Mouse (Mus musculus): ENCODE results near the gene Poll. TPM values are rescaled to one million over a fixed set of nuclear protein-coding genes. Genes with fewer than 3 reads are reported as not detected.
"Not testable (repeated sequence)": the region's sequence is repeated elsewhere in the genome, so short reads cannot be mapped to it uniquely, and the experiment has no call there.

Gene Poll
- polyA plus RNA-seq, 1 experiment from 2014 or later = 11.5 TPM

GRCm38 (mm10) chr19:45549128-45549915 lies 11.0 kb downstream of the Poll start:
- Histone ChIP-seq H3K4me3 (no peak overlapping the region), H3K27me3 (peaks cover 18% of the 10 kb centered on the region), H3K4me1 (replicated peaks) (peaks cover 8% of the 10 kb centered on the region), H3K9me3 (replicated peaks) (no peaks in the 10 kb centered on the region), H3K9ac (no peak overlapping the region), H3K36me3 (peaks cover 14% of the 10 kb centered on the region), H3K4me2 (no peak overlapping the region), H3K27ac (no peak overlapping the region)
- WGBS = 83% methylated on average over 23 of the region's 23 CpGs
- ATAC-seq (replicated peaks; ENCODE audit: insufficient number of reproducible peaks, insufficient read depth, low FRiP score, low read depth) = no peak

- not testable (repeated sequence) for H3K36me3 ChIP-seq; H3K9me3 ChIP-seq (replicated peaks); H3K4me2 ChIP-seq; ATAC-seq (replicated peaks; ENCODE audit: insufficient number of reproducible peaks, insufficient read depth, low FRiP score, low read depth); H3K4me3 ChIP-seq; H3K27ac ChIP-seq; H3K9ac ChIP-seq
- Histone ChIP-seq H3K4me1 (replicated peaks) (peaks cover 10% of the 10 kb centered on the region), H3K27me3 (peaks cover 28% of the 10 kb centered on the region)
Measured at GRCm38 (mm10) chr19:45548196-45548595, 12.1 kb downstream of the Poll start.

- no peaks in the 10 kb centered on the region for H3K9me3 ChIP-seq (replicated peaks)
- no peak overlapping the region for H3K27ac ChIP-seq
- H3K36me3 ChIP-seq = no peaks in the 10 kb centered on the region
- peak; percentile 58 for ATAC-seq (replicated peaks; ENCODE audit: insufficient number of reproducible peaks, insufficient read depth, low FRiP score, low read depth)
- under 1% methylated on average over 30 of the region's 30 CpGs for WGBS
- H3K27me3 ChIP-seq = peaks cover 59% of the 10 kb centered on the region
- peak overlapping the region; percentile 46 for H3K4me3 ChIP-seq
- H3K9ac ChIP-seq = peak overlapping the region; percentile 44
- H3K4me1 ChIP-seq (replicated peaks) = peaks cover 19% of the 10 kb centered on the region
- H3K4me2 ChIP-seq = peak overlapping the region; percentile 82
Measured at GRCm38 (mm10) chr19:45544925-45545321, 15.4 kb downstream of the Poll start.

- no peak; the same call in 1 of the 2 replicates for ATAC-seq (replicated peaks; ENCODE audit: insufficient number of reproducible peaks, insufficient read depth, low FRiP score, low read depth)
- peaks cover 65% of the 10 kb centered on the region for H3K27me3 ChIP-seq
Measured at GRCm38 (mm10) chr19:45544152-45544924, 16.0 kb downstream of the Poll start.

DNA sequence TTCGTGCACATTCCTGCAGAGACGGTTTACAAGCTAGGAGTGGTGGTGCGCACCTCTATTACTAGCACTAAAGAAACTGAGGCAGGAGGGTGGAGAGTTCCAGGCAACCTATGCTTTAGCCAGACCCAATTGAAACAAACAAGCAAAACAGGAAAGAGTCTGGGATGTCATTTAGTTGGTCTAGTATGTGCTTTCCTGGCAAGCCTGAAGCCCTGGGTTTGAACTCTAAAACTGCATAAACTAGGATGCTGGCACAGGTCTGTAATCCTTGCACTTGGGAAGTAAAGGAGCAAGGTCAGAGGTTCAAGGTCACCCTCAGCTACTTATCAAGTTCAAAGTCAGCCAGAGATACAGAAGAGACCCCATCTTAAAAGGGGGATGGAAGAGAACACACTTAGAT lies 18.3 kb downstream of the Poll start:
- no peak overlapping the region for H3K27ac ChIP-seq
- WGBS = 25% methylated on average over 3 of the region's 3 CpGs
- H3K9me3 ChIP-seq (replicated peaks) = no peaks in the 10 kb centered on the region
- peak overlapping the region; percentile 88 for H3K4me2 ChIP-seq
- peak overlapping the region; percentile 43; the same call in 1 of the 2 replicates for H3K9ac ChIP-seq
- H3K27me3 ChIP-seq = peaks cover 70% of the 10 kb centered on the region
- no peaks in the 10 kb centered on the region for H3K36me3 ChIP-seq
- peak overlapping the region; percentile 50 for H3K4me3 ChIP-seq
- peaks cover 19% of the 10 kb centered on the region for H3K4me1 ChIP-seq (replicated peaks)
- no peak for ATAC-seq (replicated peaks; ENCODE audit: insufficient number of reproducible peaks, insufficient read depth, low FRiP score, low read depth)

More at GRCm38 (mm10) chr19:45544152-45544924, 16.0 kb downstream of the Poll start:
- H3K4me2 ChIP-seq = peak overlapping the region; percentile 82
- H3K27ac ChIP-seq = no peak overlapping the region
- peak overlapping the region; percentile 44 for H3K9ac ChIP-seq
- peak overlapping the region; percentile 46 for H3K4me3 ChIP-seq
- no peaks in the 10 kb centered on the region for H3K36me3 ChIP-seq
- 2% methylated on average over 22 of the region's 26 CpGs for WGBS
- H3K9me3 ChIP-seq (replicated peaks) = no peaks in the 10 kb centered on the region
- peaks cover 19% of the 10 kb centered on the region for H3K4me1 ChIP-seq (replicated peaks)

GRCm38 (mm10) chr19:45541409-45542041 lies 18.8 kb downstream of the Poll start:
- peak; percentile 33 for ATAC-seq (replicated peaks; ENCODE audit: insufficient number of reproducible peaks, insufficient read depth, low FRiP score, low read depth)

GRCm38 (mm10) chr19:45540657-45541408 lies 19.5 kb downstream of the Poll start:
- H3K9me3 ChIP-seq (replicated peaks) = no peaks in the 10 kb centered on the region
- ATAC-seq (replicated peaks; ENCODE audit: insufficient number of reproducible peaks, insufficient read depth, low FRiP score, low read depth) = no peak
- H3K9ac ChIP-seq = no peak overlapping the region
- H3K4me1 ChIP-seq (replicated peaks) = peaks cover 19% of the 10 kb centered on the region
- no peak overlapping the region for H3K27ac ChIP-seq
- WGBS = 27% methylated on average over 8 of the region's 8 CpGs
- peaks cover 63% of the 10 kb centered on the region for H3K27me3 ChIP-seq
- H3K4me2 ChIP-seq = peak overlapping the region; percentile 88
- H3K36me3 ChIP-seq = no peaks in the 10 kb centered on the region
- peak overlapping the region; percentile 50 for H3K4me3 ChIP-seq

More at GRCm38 (mm10) chr19:45541409-45542041, 18.8 kb downstream of the Poll start:
- Histone ChIP-seq H3K27me3 (peaks cover 68% of the 10 kb centered on the region), H3K36me3 (no peaks in the 10 kb centered on the region), H3K4me1 (replicated peaks) (peaks cover 19% of the 10 kb centered on the region), H3K27ac (no peak overlapping the region), H3K9ac (peak overlapping the region; percentile 43), H3K4me2 (peak overlapping the region; percentile 88), H3K9me3 (replicated peaks) (no peaks in the 10 kb centered on the region), H3K4me3 (peak overlapping the region; percentile 50)
- WGBS = under 1% methylated on average over 49 of the region's 58 CpGs

- H3K9me3 ChIP-seq (replicated peaks) = no peaks in the 10 kb centered on the region
- H3K9ac ChIP-seq = no peak overlapping the region
- H3K27ac ChIP-seq = no peak overlapping the region
- H3K4me3 ChIP-seq = no peak overlapping the region
- ATAC-seq (replicated peaks; ENCODE audit: insufficient number of reproducible peaks, insufficient read depth, low FRiP score, low read depth) = no peak
- H3K27me3 ChIP-seq = peaks cover 38% of the 10 kb centered on the region
- H3K36me3 ChIP-seq = no peaks in the 10 kb centered on the region
- WGBS = 55% methylated on average over 1 of the region's 1 CpGs
- peaks cover 17% of the 10 kb centered on the region for H3K4me1 ChIP-seq (replicated peaks)
- H3K4me2 ChIP-seq = no peak overlapping the region
Measured at GRCm38 (mm10) chr19:45537505-45537904, 22.8 kb downstream of the Poll start.

GRCm38 (mm10) chr19:45535929-45536328 lies 24.4 kb downstream of the Poll start:
- H3K4me2 ChIP-seq = no peak overlapping the region
- H3K4me1 ChIP-seq (replicated peaks) = peaks cover 13% of the 10 kb centered on the region
- H3K36me3 ChIP-seq = no peaks in the 10 kb centered on the region
- no peak overlapping the region for H3K9ac ChIP-seq
- no peaks in the 10 kb centered on the region for H3K9me3 ChIP-seq (replicated peaks)
- H3K27ac ChIP-seq = no peak overlapping the region
- WGBS = 37% methylated on average over 6 of the region's 6 CpGs
- ATAC-seq (replicated peaks; ENCODE audit: insufficient number of reproducible peaks, insufficient read depth, low FRiP score, low read depth) = no peak; the same call in 1 of the 2 replicates
- H3K27me3 ChIP-seq = peaks cover 24% of the 10 kb centered on the region
- H3K4me3 ChIP-seq = no peak overlapping the region

- Histone ChIP-seq H3K4me1 (replicated peaks) (peaks cover 18% of the 10 kb centered on the region), H3K4me2 (no peak overlapping the region), H3K9me3 (replicated peaks) (no peaks in the 10 kb centered on the region), H3K4me3 (no peak overlapping the region), H3K27ac (no peak overlapping the region), H3K27me3 (peaks cover 17% of the 10 kb centered on the region), H3K36me3 (no peaks in the 10 kb centered on the region), H3K9ac (no peak overlapping the region)
- no peak; the same call in 1 of the 2 replicates for ATAC-seq (replicated peaks; ENCODE audit: insufficient number of reproducible peaks, insufficient read depth, low FRiP score, low read depth)
- 71% methylated on average over 8 of the region's 8 CpGs for WGBS
Measured at GRCm38 (mm10) chr19:45535214-45535735, 25.1 kb downstream of the Poll start.

Measured in heart, embryonic 15.5 days (tissue).